Mouse (Mus musculus) spleen, adult 12 weeks (tissue): Measurements from ENCODE around the gene Fat1.

ENCODE experiments used
- DNase-seq: peaks from one replicate; pipeline ENCODE4 v3.0.0; 2022; ENCODE audit warnings: low spot score

Fat1 gene

GRCm38 (mm10) chr8:44934850-44935497, at the start of gene Fat1:
Fat1 (plus strand) TSS chr8:44935447.
- no peak for DNase-seq

- no peak for DNase-seq
Observed at GRCm38 (mm10) chr8:44894626-44895025, 40.6 kb upstream of the Fat1 start.

GRCm38 (mm10) chr8:44899575-44899991, 35.7 kb upstream of the Fat1 start:
- no peak for DNase-seq

- DNase-seq, result no peak
Observed at GRCm38 (mm10) chr8:44911126-44911903, 23.9 kb upstream of the Fat1 start.

GRCm38 (mm10) chr8:44919487-44920082, 15.7 kb upstream of the Fat1 start:
- DNase-seq, result no peak

- DNase-seq, result no peak
Observed at GRCm38 (mm10) chr8:44920379-44921032, 14.7 kb upstream of the Fat1 start.

- DNase-seq, result no peak
Observed at GRCm38 (mm10) chr8:44924995-44925394, 10.3 kb upstream of the Fat1 start.

- DNase-seq, result no peak
Observed at GRCm38 (mm10) chr8:44930058-44930457, 5.2 kb upstream of the Fat1 start.

- DNase-seq, result no peak
Observed at GRCm38 (mm10) chr8:44932546-44933342, 2.5 kb upstream of the Fat1 start.

GRCm38 (mm10) chr8:44933478-44933877, 1.8 kb upstream of the Fat1 start:
- DNase-seq, result no peak

GRCm38 (mm10) chr8:44934416-44934815, 831 bp upstream of the Fat1 start:
- no peak for DNase-seq

- DNase-seq, result no peak
Observed at GRCm38 (mm10) chr8:44935741-44936140, 494 bp downstream of the Fat1 start.

GRCm38 (mm10) chr8:44936481-44936961, 1.3 kb downstream of the Fat1 start:
- no peak for DNase-seq

GRCm38 (mm10) chr8:44937141-44937825, 2.0 kb downstream of the Fat1 start:
- DNase-seq, result no peak

- no peak for DNase-seq
Observed at GRCm38 (mm10) chr8:44937905-44938642, 2.8 kb downstream of the Fat1 start.

GRCm38 (mm10) chr8:44938643-44938979, 3.4 kb downstream of the Fat1 start:
- no peak for DNase-seq

- no peak for DNase-seq
Observed at GRCm38 (mm10) chr8:44945577-44945976, 10.3 kb downstream of the Fat1 start.

GRCm38 (mm10) chr8:44948597-44948996, 13.3 kb downstream of the Fat1 start:
- DNase-seq, result no peak

GRCm38 (mm10) chr8:44960455-44960854, 25.2 kb downstream of the Fat1 start:
- no peak for DNase-seq

- DNase-seq, result no peak
Observed at GRCm38 (mm10) chr8:44960906-44961305, 25.7 kb downstream of the Fat1 start.
